Mouse (Mus musculus): Measurements from ENCODE around the gene Vti1a.

GRCm38 (mm10) chr19:55297961-55298360 is 18.1 kb upstream of the Vti1a start:
- no peak for TF ChIP-seq EP300 (IDR thresholded peaks at IDR 0.05; ENCODE audit: insufficient read depth, low read depth, low read length)
- no peak for TF ChIP-seq CTCF (IDR thresholded peaks at IDR 0.05; ENCODE audit: low read depth, low read length)
- TF ChIP-seq POLR2A (IDR thresholded peaks at IDR 0.05; ENCODE audit: insufficient read depth, low read length), result no peak
